Mouse (Mus musculus): ENCODE data around the gene Sec24c.

DNA sequence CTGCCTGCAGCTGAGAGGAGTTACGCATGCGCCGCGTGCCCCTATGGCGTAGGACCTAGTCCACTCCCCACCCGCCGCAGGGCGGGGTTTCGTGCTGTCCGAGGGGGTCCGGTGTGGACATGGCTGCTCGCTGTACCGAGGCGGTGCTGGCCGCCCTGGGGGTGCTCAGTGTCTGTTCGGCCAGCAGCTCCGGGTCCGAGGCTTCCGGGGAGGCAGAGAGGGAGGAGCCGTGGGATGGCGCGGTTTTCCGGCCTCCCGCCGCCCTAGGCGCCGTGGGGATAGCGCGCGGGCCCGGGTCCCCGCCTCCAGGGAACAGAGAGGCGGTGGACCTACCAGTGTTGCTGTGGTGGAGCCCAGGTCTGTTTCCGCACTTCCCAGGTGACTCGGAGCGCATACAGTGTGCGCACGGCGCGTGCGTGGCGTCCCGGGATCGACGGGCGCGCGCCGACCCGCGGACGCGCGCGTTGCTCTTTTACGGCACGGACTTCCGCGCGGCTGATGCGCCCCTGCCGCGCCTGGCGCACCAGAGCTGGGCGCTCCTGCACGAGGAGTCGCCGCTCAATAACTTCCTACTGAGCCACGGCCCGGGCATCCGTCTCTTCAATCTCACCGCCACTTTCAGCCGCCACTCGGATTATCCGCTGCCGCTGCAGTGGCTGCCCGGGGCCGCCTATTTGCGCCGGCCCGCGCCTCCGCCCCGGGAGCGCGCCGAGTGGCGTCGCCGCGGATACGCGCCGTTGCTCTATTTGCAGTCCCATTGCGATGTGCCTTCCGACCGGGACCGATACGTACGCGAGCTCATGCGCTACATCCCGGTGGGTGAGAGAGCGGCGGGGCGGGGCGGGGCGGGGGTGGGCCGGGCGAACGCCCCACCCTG lies 21.0 kb downstream of the Sec24c start, which contains the start of gene Fut11:
- TF ChIP-seq CTCF (IDR thresholded peaks at IDR 0.05; ENCODE audit: low read depth) (no peak), EP300 (IDR thresholded peaks at IDR 0.05; ENCODE audit: low read depth) (no peak)
